Mouse (Mus musculus) forebrain, postnatal 0 days (tissue): ENCODE data around the gene Ofd1. TPM values are rescaled to one million over a fixed set of nuclear protein-coding genes. Genes with fewer than 3 reads are reported as not detected.

Source experiments
- ATAC-seq: fragments of 200-750 bp; cut with Nextera tagmentation; 2 replicates; pipeline ENCODE4 v1.8.0; 2017; ENCODE audit warnings: mild to moderate bottlenecking, moderate library complexity
- DNase-seq: peaks from one replicate; pipeline ENCODE4 v3.0.0-alpha.2; 2015
- H3K27ac ChIP-seq: fragments of 300-500 bp; sonication (generic); 2 replicates; pipeline ENCODE4 v1.5.1; 2014; ENCODE audit warnings: low read depth, mild to moderate bottlenecking, antibody characterized with exemption, low read length, moderate library complexity, mixed read lengths
- H3K27me3 ChIP-seq: fragments of 300-500 bp; sonication (generic); 2 replicates; pipeline ENCODE4 v1.6.1; 2014; ENCODE audit warnings: mild to moderate bottlenecking, low read length, mixed read lengths; ENCODE audit not compliant: insufficient read depth
- H3K36me3 ChIP-seq: fragments of 300-500 bp; sonication (generic); 2 replicates; pipeline ENCODE4 v1.6.1; 2014; ENCODE audit warnings: mild to moderate bottlenecking, moderate library complexity; ENCODE audit not compliant: insufficient read depth
- H3K4me1 ChIP-seq: fragments of 300-500 bp; sonication (generic); 2 replicates; pipeline ENCODE4 v1.6.1; 2014; ENCODE audit warnings: antibody characterized with exemption; ENCODE audit not compliant: insufficient read depth
- H3K4me2 ChIP-seq: fragments of 300-500 bp; sonication (generic); 2 replicates; pipeline ENCODE4 v1.6.1; 2014; ENCODE audit warnings: low read depth, mild to moderate bottlenecking, moderate library complexity
- H3K4me3 ChIP-seq: fragments of 300-500 bp; sonication (generic); 2 replicates; pipeline ENCODE4 v1.5.1; 2014; ENCODE audit warnings: low read depth, low read length, mixed read lengths
- H3K9ac ChIP-seq: fragments of 300-500 bp; sonication (generic); 2 replicates; pipeline ENCODE4 v1.6.1; 2014; ENCODE audit warnings: mild to moderate bottlenecking
- H3K9me3 ChIP-seq: fragments of 300-500 bp; sonication (generic); 2 replicates; pipeline ENCODE4 v1.6.1; 2016; ENCODE audit warnings: low read length
- CTCF ChIP-seq: sonication (generic); IDR thresholded peaks from 2 replicates; pipeline ENCODE4 v1.5.1; 2016; ENCODE audit warnings: antibody characterized with exemption, control low read depth, low read depth
- WGBS: fragments of 180-500 bp; shearing (Covaris S2); extraction: QIAGEN DNeasy Blood & Tissue Kit; methylation state at CpG from one replicate; pipeline ENCODE4 v1.1.7; 2014; 5-methylcytosine and 5-hydroxymethylcytosine counted together
- polyA plus RNA-seq: library from polyadenylated mRNA; unstranded; fragments of >200 nt; fragmentation: Nextera tagmentation; extraction: Ambion mirVana; gene quantifications from 2 replicates; pipeline ENCODE4 v1.2.1, GENCODE M21; 2015
- total RNA-seq: library from RNA; depleted of rRNA; stranded (reverse); fragments of >200 nt; gene quantifications from 2 replicates; pipeline ENCODE4 v1.2.3, GENCODE M21; 2014

Gene Ofd1
- total and polyA plus RNA-seq, 2 experiments from 2014 or later: 7.3 to 12.2 TPM

DNA sequence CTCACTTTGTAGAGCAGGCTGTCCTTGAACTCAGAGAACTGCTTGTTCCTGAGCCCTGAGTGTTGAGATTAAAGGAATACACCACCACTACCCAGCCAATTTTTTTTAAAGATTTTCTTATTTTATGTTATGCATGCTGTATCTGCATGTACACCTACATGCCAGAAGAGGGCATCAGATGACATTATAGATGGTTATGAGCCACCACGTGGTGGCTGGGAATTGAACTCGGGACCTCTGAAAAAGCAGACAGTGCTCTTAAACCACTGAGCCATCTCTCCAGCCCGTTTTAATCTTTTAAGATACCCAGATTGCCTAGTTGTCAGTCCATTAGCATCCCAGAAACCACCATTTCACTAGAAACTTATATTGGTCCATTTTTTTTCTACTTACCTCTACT, 13.8 kb upstream of the Ofd1 start:
- DNase-seq (no peak), ATAC-seq (no peak)
- no peak overlapping the region for H3K4me3 ChIP-seq
- H3K36me3 ChIP-seq: no peaks in the 10 kb centered on the region
- no peak overlapping the region for H3K4me2 ChIP-seq
- H3K9me3 ChIP-seq: no peaks in the 10 kb centered on the region
- no peak for TF ChIP-seq CTCF
- no peak overlapping the region for H3K9ac ChIP-seq
- H3K27ac ChIP-seq: no peak overlapping the region
- no peaks in the 10 kb centered on the region for H3K4me1 ChIP-seq
- no peaks in the 10 kb centered on the region for H3K27me3 ChIP-seq
- 74% methylated on average over 3 of the region's 3 CpGs for WGBS

DNA sequence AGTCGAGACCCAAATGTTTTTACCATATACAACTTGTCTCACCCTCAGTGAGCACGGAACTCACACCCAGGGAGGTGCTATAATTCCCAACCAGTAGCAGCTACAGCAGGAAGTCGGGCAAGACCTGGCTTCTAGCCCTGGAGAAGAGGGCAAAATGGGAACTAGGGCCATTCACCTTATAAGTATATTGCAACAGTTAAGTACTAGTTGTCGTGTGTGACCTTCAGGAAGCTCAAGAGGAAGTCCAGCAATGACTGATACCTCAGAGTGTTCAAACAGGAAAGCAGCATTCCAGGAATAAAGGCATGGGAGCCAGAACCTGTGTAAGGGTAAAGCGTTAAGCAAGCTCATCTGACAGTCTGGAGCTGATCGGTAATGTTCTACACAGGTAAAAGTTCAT, 13.0 kb upstream of the Ofd1 start:
- H3K27me3 ChIP-seq: no peaks in the 10 kb centered on the region
- no peak overlapping the region for H3K9ac ChIP-seq
- H3K4me3 ChIP-seq: no peak overlapping the region
- H3K4me1 ChIP-seq: no peaks in the 10 kb centered on the region
- DNase-seq (no peak), ATAC-seq (no peak)
- 73% methylated on average over 6 of the region's 6 CpGs for WGBS
- no peak overlapping the region for H3K27ac ChIP-seq
- H3K36me3 ChIP-seq: no peaks in the 10 kb centered on the region
- H3K9me3 ChIP-seq: no peaks in the 10 kb centered on the region
- H3K4me2 ChIP-seq: no peak overlapping the region
- no peak for TF ChIP-seq CTCF

DNA sequence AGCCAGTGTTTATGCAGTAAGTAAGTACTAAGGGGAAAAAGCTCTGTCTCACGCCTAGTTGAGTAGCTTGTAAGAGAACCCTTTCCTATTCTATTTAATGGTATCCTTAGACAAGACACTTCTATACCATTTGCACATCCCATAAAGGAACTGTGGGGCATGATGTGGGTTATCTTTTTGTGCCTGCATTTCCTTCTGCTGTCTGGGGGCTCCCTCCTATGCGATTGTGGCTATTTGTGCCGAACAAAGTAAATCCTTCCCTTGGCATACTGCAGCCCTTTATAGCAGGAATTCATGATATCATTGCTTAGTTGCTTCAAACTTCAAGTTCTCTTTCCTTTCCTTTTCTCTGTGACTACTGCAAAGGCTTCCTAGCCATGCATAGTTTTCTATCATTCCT, 4.0 kb upstream of the Ofd1 start:
- no peak overlapping the region for H3K4me3 ChIP-seq
- no peaks in the 10 kb centered on the region for H3K27me3 ChIP-seq
- ATAC-seq: no peak
- TF ChIP-seq CTCF: no peak
- no peak overlapping the region for H3K4me2 ChIP-seq
- no peak overlapping the region for H3K27ac ChIP-seq
- WGBS: 81% methylated on average over 3 of the region's 3 CpGs
- H3K9ac ChIP-seq: no peak overlapping the region
- 0 out of 2 replicates have a peak, but pooled peaks cover 4% of the 10 kb centered on the region for H3K4me1 ChIP-seq
- H3K9me3 ChIP-seq: no peaks in the 10 kb centered on the region
- no peak for DNase-seq
- H3K36me3 ChIP-seq: no peaks in the 10 kb centered on the region

DNA sequence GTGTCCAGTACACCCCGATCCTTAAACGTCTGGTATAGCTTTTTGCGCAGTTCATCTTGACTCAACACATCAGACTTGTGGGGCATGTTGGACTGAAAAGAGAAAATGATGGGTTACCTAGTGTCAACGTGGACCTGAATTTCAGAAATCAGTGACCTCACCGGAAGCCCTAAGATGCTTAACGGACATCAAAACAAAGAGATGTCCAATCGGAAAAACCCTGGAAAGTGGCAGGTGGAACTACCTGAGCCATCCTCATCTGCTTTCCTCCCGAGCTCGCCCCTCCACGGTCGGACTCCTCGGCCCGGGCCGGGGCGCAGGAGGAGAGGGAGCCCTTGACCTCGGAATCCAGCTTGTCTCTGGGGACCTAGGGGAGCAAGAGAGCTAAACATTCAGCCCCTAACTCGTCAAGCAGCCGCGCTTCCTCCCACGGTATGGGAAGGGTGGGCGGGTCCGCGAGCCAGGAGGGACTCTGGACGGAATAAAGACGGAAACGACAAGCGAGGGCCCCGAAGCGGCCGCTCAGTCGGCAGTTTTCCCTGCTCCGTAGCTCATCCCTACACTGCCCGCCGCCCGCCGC, 378 bp downstream of the Ofd1 start, which contains the start of gene Trappc2:
Gene Trappc2 (plus strand): TSS at position 539 of the 580 bp plus-strand sequence.
- Histone ChIP-seq H3K4me3 (peak within 1 kb of the TSS; percentile 60), H3K27ac (peak within 1 kb of the TSS; percentile 85), H3K27me3 (no peaks in the 10 kb centered on the region), H3K4me2 (peak within 1 kb of the TSS; percentile 55), H3K36me3 (no peaks in the 10 kb centered on the region), H3K9me3 (no peaks in the 10 kb centered on the region), H3K4me1 (0 out of 2 replicates have a peak, but pooled peaks cover 4% of the 10 kb centered on the region), H3K9ac (peak within 1 kb of the TSS; percentile 81)
- peak; percentile 79 for ATAC-seq
- TF ChIP-seq CTCF: no peak
- 28% methylated on average over 30 of the region's 36 CpGs for WGBS
- no peak for DNase-seq

DNA sequence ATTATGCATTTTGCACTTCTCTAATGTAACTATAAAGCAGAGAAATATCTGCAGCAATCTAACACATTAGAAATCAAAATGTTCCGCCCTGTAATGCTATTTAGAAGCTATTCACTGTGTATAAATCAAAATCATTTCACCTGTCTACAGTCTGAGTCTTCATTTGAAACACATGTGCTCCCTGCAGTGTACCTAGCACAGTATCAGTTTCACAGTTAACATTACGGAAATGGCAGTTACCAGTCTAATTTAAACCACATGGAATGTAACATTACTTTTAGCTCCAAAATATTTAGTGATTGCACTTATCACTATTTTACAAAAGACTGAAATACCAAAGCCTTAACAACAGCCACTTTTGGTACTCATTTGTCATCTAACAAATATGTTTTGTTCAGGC, 5.7 kb downstream of the Ofd1 start:
- H3K9me3 ChIP-seq: no peaks in the 10 kb centered on the region
- 91% methylated on average over 2 of the region's 2 CpGs for WGBS
- no peaks in the 10 kb centered on the region for H3K27me3 ChIP-seq

DNA sequence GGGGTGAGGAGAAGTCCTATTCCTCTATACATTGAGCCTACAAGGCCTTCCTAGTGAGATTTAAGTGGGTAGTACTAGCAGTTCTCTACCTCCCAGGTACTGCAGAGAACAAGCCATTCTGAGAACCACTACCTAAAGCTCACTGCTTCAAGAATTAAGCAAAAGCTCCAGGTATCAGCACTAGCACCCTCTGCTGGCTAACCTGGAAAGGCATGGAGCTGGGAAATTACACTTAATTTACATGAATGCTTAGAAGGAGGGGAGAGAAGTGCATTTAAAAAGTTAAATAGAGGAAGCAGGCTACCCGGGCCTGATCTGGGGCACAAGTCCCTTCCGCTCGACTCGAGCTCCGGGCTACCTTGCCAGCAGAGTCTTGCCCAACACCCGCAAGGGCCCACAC, 24.3 kb downstream of the Ofd1 start:
- Histone ChIP-seq H3K9me3 (no peaks in the 10 kb centered on the region), H3K27ac (no peak overlapping the region), H3K4me2 (no peak overlapping the region), H3K4me1 (no peaks in the 10 kb centered on the region), H3K27me3 (no peaks in the 10 kb centered on the region), H3K9ac (no peak overlapping the region), H3K4me3 (no peak overlapping the region), H3K36me3 (no peaks in the 10 kb centered on the region)
- ATAC-seq: no peak
- DNase-seq: peak; percentile 45
- WGBS: 68% methylated on average over 4 of the region's 6 CpGs
- peak; percentile 60 for TF ChIP-seq CTCF

More for the DNA sequence above, 5.7 kb downstream of the Ofd1 start:
- no peak overlapping the region for H3K9ac ChIP-seq
- no peak overlapping the region for H3K4me3 ChIP-seq
- no peaks in the 10 kb centered on the region for H3K4me1 ChIP-seq
- H3K4me2 ChIP-seq: no peak overlapping the region
- H3K36me3 ChIP-seq: no peaks in the 10 kb centered on the region
- no peak for DNase-seq
- no peak for TF ChIP-seq CTCF
- H3K27ac ChIP-seq: no peak overlapping the region
- no peak for ATAC-seq

DNA sequence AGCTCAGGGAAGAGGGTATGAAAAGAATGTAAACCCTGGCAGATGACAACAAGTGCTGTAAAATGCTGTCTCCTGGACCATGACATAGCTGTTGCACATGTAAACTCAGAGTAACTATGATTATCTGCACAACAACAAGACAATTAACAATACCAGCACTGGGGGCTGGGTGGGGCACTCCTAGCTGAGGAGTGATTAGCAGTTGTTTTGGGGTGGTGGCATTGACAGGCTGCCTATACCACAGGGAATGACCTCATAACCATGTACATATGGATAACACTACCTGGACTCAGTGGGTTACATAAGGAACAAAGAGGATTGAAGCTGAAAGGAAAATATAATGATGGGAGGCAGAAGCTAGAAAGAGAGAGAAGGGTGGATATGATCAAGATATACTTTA, 32.6 kb downstream of the Ofd1 start:
- Histone ChIP-seq H3K27me3 (no peaks in the 10 kb centered on the region), H3K9me3 (no peaks in the 10 kb centered on the region), H3K4me2 (no peak overlapping the region), H3K36me3 (peaks cover 9% of the 10 kb centered on the region), H3K27ac (no peak overlapping the region), H3K4me1 (no peaks in the 10 kb centered on the region), H3K4me3 (no peak overlapping the region), H3K9ac (no peak overlapping the region)
- DNase-seq (no peak), ATAC-seq (no peak)
- TF ChIP-seq CTCF: no peak
